Mouse (Mus musculus) urinary bladder, postnatal 36 days (tissue): Measurements from ENCODE around the gene Dusp22.

Experiments used
- DNase-seq, 2 experiments: peaks; one replicate each; pipeline ENCODE4 v3.0.0; 2022; ENCODE audit warnings: low spot score in 2 of 2, mixed read lengths in 1 of 2

The Dusp22 gene

GRCm38 (mm10) chr13:30669277-30669676 is 9.5 kb downstream of the Dusp22 start:
- DNase-seq = no peak

- no peak for DNase-seq
These were observed 14.1 kb downstream of the Dusp22 start for GRCm38 (mm10) chr13:30673878-30674277.

- no peak for DNase-seq
These were observed 19.0 kb downstream of the Dusp22 start for GRCm38 (mm10) chr13:30678822-30679221.

GRCm38 (mm10) chr13:30681866-30682265 is 22.1 kb downstream of the Dusp22 start:
- no peak for DNase-seq

- no peak for DNase-seq
These were observed 22.5 kb downstream of the Dusp22 start for GRCm38 (mm10) chr13:30682328-30682727.

GRCm38 (mm10) chr13:30684614-30685122 is 24.9 kb downstream of the Dusp22 start:
- DNase-seq = no peak

GRCm38 (mm10) chr13:30685957-30686356 is 26.2 kb downstream of the Dusp22 start:
- DNase-seq = no peak

- DNase-seq = no peak
These were observed 28.3 kb downstream of the Dusp22 start for GRCm38 (mm10) chr13:30688035-30688616.

- no peak for DNase-seq
These were observed 29.7 kb downstream of the Dusp22 start for GRCm38 (mm10) chr13:30689475-30689874.

- DNase-seq = no peak
These were observed 31.9 kb downstream of the Dusp22 start for GRCm38 (mm10) chr13:30691441-30692292.

- DNase-seq = no peak
These were observed 33.0 kb downstream of the Dusp22 start for GRCm38 (mm10) chr13:30692644-30693385.

- no peak for DNase-seq
These were observed 35.4 kb downstream of the Dusp22 start for GRCm38 (mm10) chr13:30695232-30695631.

- DNase-seq = no peak
These were observed 36.1 kb downstream of the Dusp22 start for GRCm38 (mm10) chr13:30695890-30696289.

- DNase-seq = no peak
These were observed 38.1 kb downstream of the Dusp22 start for GRCm38 (mm10) chr13:30697880-30698279.

- no peak for DNase-seq
These were observed 42.9 kb downstream of the Dusp22 start for GRCm38 (mm10) chr13:30702695-30703094.

- DNase-seq = no peak
These were observed 44.7 kb downstream of the Dusp22 start for GRCm38 (mm10) chr13:30704246-30705095.

- no peak for DNase-seq
These were observed 51.3 kb downstream of the Dusp22 start for GRCm38 (mm10) chr13:30711066-30711465.

- no peak for DNase-seq
These were observed 51.9 kb downstream of the Dusp22 start for GRCm38 (mm10) chr13:30711711-30712110.

- no peak for DNase-seq
These were observed 52.5 kb downstream of the Dusp22 start for GRCm38 (mm10) chr13:30712280-30712679.

GRCm38 (mm10) chr13:30713621-30714020 is 53.8 kb downstream of the Dusp22 start:
- no peak for DNase-seq

- no peak for DNase-seq
These were observed 54.8 kb downstream of the Dusp22 start for GRCm38 (mm10) chr13:30714552-30714951.
